Mouse (Mus musculus) forebrain, embryonic 13.5 days (tissue): Measurements from ENCODE around the gene Qrich1. TPM values are rescaled to one million over a fixed set of nuclear protein-coding genes. Genes with fewer than 3 reads are reported as not detected.

Experiments used
- ATAC-seq: fragments of 200-750 bp; cut with Nextera tagmentation; 2 replicates; pipeline ENCODE4 v1.8.0; 2017
- H3K27ac ChIP-seq: fragments of 300-500 bp; sonication (generic); 2 replicates; pipeline ENCODE4 v1.5.1; 2015; ENCODE audit warnings: inconsistent platforms, mild to moderate bottlenecking, moderate library complexity
- H3K27me3 ChIP-seq: fragments of 300-500 bp; sonication (generic); 2 replicates; pipeline ENCODE4 v1.6.1; 2015; ENCODE audit warnings: mild to moderate bottlenecking, inconsistent platforms
- H3K36me3 ChIP-seq: fragments of 300-500 bp; sonication (generic); 2 replicates; pipeline ENCODE4 v1.6.1; 2015; ENCODE audit warnings: mild to moderate bottlenecking, inconsistent platforms; ENCODE audit not compliant: poor library complexity, severe bottlenecking
- H3K4me1 ChIP-seq: fragments of 300-500 bp; sonication (generic); 2 replicates; pipeline ENCODE4 v1.6.1; 2015; ENCODE audit warnings: inconsistent platforms
- H3K4me2 ChIP-seq: fragments of 300-500 bp; sonication (generic); 2 replicates; pipeline ENCODE4 v1.6.1; 2015; ENCODE audit warnings: inconsistent platforms, mild to moderate bottlenecking, moderate library complexity
- H3K4me3 ChIP-seq: fragments of 300-500 bp; sonication (generic); 2 replicates; pipeline ENCODE4 v1.5.1; 2015; ENCODE audit warnings: mild to moderate bottlenecking, inconsistent platforms
- H3K9ac ChIP-seq: fragments of 300-500 bp; sonication (generic); 2 replicates; pipeline ENCODE4 v1.6.1; 2015; ENCODE audit warnings: mild to moderate bottlenecking, inconsistent platforms
- H3K9me3 ChIP-seq: fragments of 300-500 bp; sonication (generic); replicated peaks from 2 replicates; pipeline ENCODE4 v1.6.1; 2016; ENCODE audit warnings: inconsistent platforms
- WGBS: fragments of 180-500 bp; shearing (Covaris S2); methylation state at CpG from one replicate; pipeline ENCODE4 v1.1.7; 2015; 5-methylcytosine and 5-hydroxymethylcytosine counted together
- polyA plus RNA-seq: library from polyadenylated mRNA; unstranded; fragments of >200 nt; fragmentation: Nextera tagmentation; extraction: Ambion mirVana; gene quantifications from 2 replicates; pipeline ENCODE4 v1.2.1, GENCODE M21; 2015

Gene Qrich1
- polyA plus RNA-seq, result 132 and 144 TPM in 2 replicates

- Histone ChIP-seq H3K36me3 (peaks cover 50% of the 10 kb centered on the region), H3K27me3 (no peaks in the 10 kb centered on the region), H3K27ac (peak within 1 kb of the TSS; percentile 99), H3K9ac (peak within 1 kb of the TSS; percentile 93), H3K4me2 (peak within 1 kb of the TSS; percentile 82), H3K9me3 (no peaks in the 10 kb centered on the region), H3K4me3 (peak within 1 kb of the TSS; percentile 97), H3K4me1 (peaks cover 34% of the 10 kb centered on the region)
- peak; percentile 98 for ATAC-seq
- WGBS, result 1% methylated on average over 55 of the region's 55 CpGs
These were observed at the start of gene Qrich1 for GRCm38 (mm10) chr9:108516380-108517251. Gene Qrich1 (plus strand): TSS chr9:108516806.

- Histone ChIP-seq H3K27me3 (no peaks in the 10 kb centered on the region), H3K9me3 (no peaks in the 10 kb centered on the region), H3K4me1 (no peaks in the 10 kb centered on the region), H3K27ac (no peak overlapping the region), H3K4me2 (no peak overlapping the region), H3K4me3 (no peak overlapping the region), H3K36me3 (peaks cover 30% of the 10 kb centered on the region), H3K9ac (no peak overlapping the region)
- ATAC-seq, result no peak
- WGBS, result 87% methylated on average over 5 of the region's 5 CpGs
These were observed 47.2 kb upstream of the Qrich1 start for GRCm38 (mm10) chr9:108469430-108469829.

GRCm38 (mm10) chr9:108469845-108470244 is 46.8 kb upstream of the Qrich1 start:
- Histone ChIP-seq H3K27me3 (no peaks in the 10 kb centered on the region), H3K27ac (no peak overlapping the region), H3K4me1 (no peaks in the 10 kb centered on the region), H3K4me3 (no peak overlapping the region), H3K9ac (no peak overlapping the region), H3K9me3 (no peaks in the 10 kb centered on the region), H3K36me3 (peaks cover 26% of the 10 kb centered on the region), H3K4me2 (no peak overlapping the region)
- WGBS, result 83% methylated on average over 4 of the region's 4 CpGs
- no peak for ATAC-seq

GRCm38 (mm10) chr9:108474528-108474927 is 42.1 kb upstream of the Qrich1 start:
- WGBS, result 79% methylated on average over 1 of the region's 1 CpGs
- H3K36me3 ChIP-seq, result no peaks in the 10 kb centered on the region
- H3K4me1 ChIP-seq, result peaks cover 11% of the 10 kb centered on the region
- H3K9me3 ChIP-seq, result no peaks in the 10 kb centered on the region
- no peak overlapping the region for H3K4me3 ChIP-seq
- no peaks in the 10 kb centered on the region for H3K27me3 ChIP-seq
- no peak overlapping the region for H3K27ac ChIP-seq
- no peak for ATAC-seq
- no peak overlapping the region for H3K9ac ChIP-seq
- no peak overlapping the region for H3K4me2 ChIP-seq

- peak overlapping the region; percentile 44 for H3K4me3 ChIP-seq
- under 1% methylated on average over 20 of the region's 20 CpGs for WGBS
- peak overlapping the region; percentile 57; the same call in 1 of the 2 replicates for H3K27ac ChIP-seq
- H3K27me3 ChIP-seq, result no peaks in the 10 kb centered on the region
- H3K36me3 ChIP-seq, result peaks cover 10% of the 10 kb centered on the region; the same call in 1 of the 2 replicates
- H3K9ac ChIP-seq, result peak overlapping the region; percentile 58
- no peaks in the 10 kb centered on the region for H3K9me3 ChIP-seq
- peak; percentile 71; the same call in 1 of the 2 replicates for ATAC-seq
- peak overlapping the region; percentile 64 for H3K4me2 ChIP-seq
- H3K4me1 ChIP-seq, result peaks cover 25% of the 10 kb centered on the region
These were observed 37.9 kb upstream of the Qrich1 start for GRCm38 (mm10) chr9:108478638-108479156.

GRCm38 (mm10) chr9:108479241-108479640 is 37.4 kb upstream of the Qrich1 start:
- peak overlapping the region; percentile 64 for H3K4me2 ChIP-seq
- H3K4me3 ChIP-seq, result peak overlapping the region; percentile 44
- WGBS, result 21% methylated on average over 11 of the region's 11 CpGs
- peaks cover 16% of the 10 kb centered on the region; the same call in 1 of the 2 replicates for H3K36me3 ChIP-seq
- H3K27me3 ChIP-seq, result no peaks in the 10 kb centered on the region
- ATAC-seq, result no peak; the same call in 1 of the 2 replicates
- peak overlapping the region; percentile 57 for H3K27ac ChIP-seq
- H3K4me1 ChIP-seq, result peaks cover 25% of the 10 kb centered on the region
- no peaks in the 10 kb centered on the region for H3K9me3 ChIP-seq
- peak overlapping the region; percentile 58; the same call in 1 of the 2 replicates for H3K9ac ChIP-seq

GRCm38 (mm10) chr9:108479721-108480351 is 36.8 kb upstream of the Qrich1 start, which contains the start of gene Lamb2:
Gene Lamb2 (plus strand): TSS chr9:108479736.
- peak within 1 kb of the TSS; percentile 44 for H3K4me3 ChIP-seq
- ATAC-seq, result peak; percentile 52
- 6% methylated on average over 10 of the region's 10 CpGs for WGBS
- no peaks in the 10 kb centered on the region for H3K9me3 ChIP-seq
- H3K27me3 ChIP-seq, result no peaks in the 10 kb centered on the region
- H3K36me3 ChIP-seq, result peaks cover 19% of the 10 kb centered on the region; the same call in 1 of the 2 replicates
- peak within 1 kb of the TSS; percentile 69 for H3K9ac ChIP-seq
- peak within 1 kb of the TSS; percentile 57 for H3K27ac ChIP-seq
- H3K4me2 ChIP-seq, result peak within 1 kb of the TSS; percentile 64
- peaks cover 25% of the 10 kb centered on the region for H3K4me1 ChIP-seq

- no peak overlapping the region for H3K4me3 ChIP-seq
- peaks cover 25% of the 10 kb centered on the region for H3K4me1 ChIP-seq
- no peak for ATAC-seq
- H3K9me3 ChIP-seq, result no peaks in the 10 kb centered on the region
- peak overlapping the region; percentile 19; the same call in 1 of the 2 replicates for H3K9ac ChIP-seq
- WGBS, result 95% methylated on average over 28 of the region's 28 CpGs
- H3K36me3 ChIP-seq, result peaks cover 29% of the 10 kb centered on the region; the same call in 1 of the 2 replicates
- H3K27me3 ChIP-seq, result no peaks in the 10 kb centered on the region
- H3K4me2 ChIP-seq, result no peak overlapping the region
- no peak overlapping the region for H3K27ac ChIP-seq
These were observed 35.6 kb upstream of the Qrich1 start for GRCm38 (mm10) chr9:108480813-108481519.

GRCm38 (mm10) chr9:108481520-108482210 is 34.9 kb upstream of the Qrich1 start:
- Histone ChIP-seq H3K4me2 (no peak overlapping the region), H3K27ac (no peak overlapping the region), H3K4me3 (no peak overlapping the region), H3K27me3 (no peaks in the 10 kb centered on the region), H3K4me1 (peaks cover 25% of the 10 kb centered on the region), H3K9me3 (no peaks in the 10 kb centered on the region), H3K9ac (peak overlapping the region; percentile 19; the same call in 1 of the 2 replicates), H3K36me3 (peaks cover 36% of the 10 kb centered on the region; the same call in 1 of the 2 replicates)
- 92% methylated on average over 19 of the region's 19 CpGs for WGBS
- ATAC-seq, result no peak

GRCm38 (mm10) chr9:108483051-108483790 is 33.4 kb upstream of the Qrich1 start:
- Histone ChIP-seq H3K9ac (no peak overlapping the region), H3K4me2 (no peak overlapping the region), H3K36me3 (peaks cover 51% of the 10 kb centered on the region), H3K4me3 (no peak overlapping the region), H3K4me1 (peaks cover 25% of the 10 kb centered on the region), H3K27me3 (no peaks in the 10 kb centered on the region), H3K9me3 (no peaks in the 10 kb centered on the region), H3K27ac (no peak overlapping the region)
- no peak for ATAC-seq
- WGBS, result 96% methylated on average over 18 of the region's 18 CpGs
